Mouse (Mus musculus): Measurements from ENCODE around the gene Kcnip3. TPM values are rescaled to one million over a fixed set of nuclear protein-coding genes. Genes with fewer than 3 reads are reported as not detected.

Kcnip3 gene
- total and polyA plus RNA-seq, 3 experiments: 0.22 TPM; not detected in 2

DNA sequence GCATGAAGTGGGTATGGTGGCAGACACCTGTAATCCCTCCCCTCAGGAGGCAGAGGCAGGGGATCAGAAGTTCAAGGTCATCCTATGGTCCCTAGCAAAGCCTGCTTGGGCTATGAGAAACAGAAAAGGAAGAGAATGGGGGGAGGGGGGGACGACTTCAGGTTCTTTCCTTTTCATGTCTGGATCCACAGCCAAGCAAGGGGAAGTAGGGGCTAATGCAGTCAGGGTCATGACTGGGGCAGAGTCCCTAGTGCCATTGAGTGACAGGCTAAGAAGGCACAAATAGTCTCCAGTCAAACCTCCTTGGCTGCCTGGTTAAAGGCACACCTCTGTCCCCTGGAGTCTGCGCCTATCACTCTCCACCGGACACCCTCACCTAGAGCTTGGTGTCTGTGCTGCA is 3.1 kb downstream of the Kcnip3 start:
- H3K36me3 ChIP-seq (ENCODE audit: control insufficient read depth in 1 of 2, insufficient read depth in 2 of 2, low read length in 2 of 2): no peaks in the 10 kb centered on the region
- H3K4me1 ChIP-seq (ENCODE audit: control insufficient read depth in 1 of 2, insufficient read depth in 2 of 2, low read length in 2 of 2): no peaks in the 10 kb centered on the region
- TF ChIP-seq ZKSCAN1 (IDR thresholded peaks at IDR 0.05; ENCODE audit: low read depth, low read length): no peak
- TF ChIP-seq NELFE (IDR thresholded peaks at IDR 0.05; ENCODE audit: low read depth, low read length): no peak
- TF ChIP-seq MEF2A (IDR thresholded peaks at IDR 0.05; ENCODE audit: extremely low read depth, insufficient replicate concordance, low read depth, low read length, poor library complexity, severe bottlenecking): no peak
- TF ChIP-seq SMC3 (IDR thresholded peaks at IDR 0.05; ENCODE audit: low read depth, low read length): no peak
- no peak for TF ChIP-seq MYC (IDR thresholded peaks at IDR 0.05; ENCODE audit: low read depth, low read length)
- no peak for TF ChIP-seq BHLHE40 (IDR thresholded peaks at IDR 0.05; ENCODE audit: borderline replicate concordance, low read depth, low read length)
- no peak for TF ChIP-seq USF2 (IDR thresholded peaks at IDR 0.05; ENCODE audit: borderline replicate concordance in 1 of 2, insufficient read depth in 1 of 2, low read depth in 1 of 2, low read length in 2 of 2)
- H3K9me3 ChIP-seq (replicated peaks; ENCODE audit: insufficient read depth, low read length): no peaks in the 10 kb centered on the region
- peaks cover 7 to 13% of the 10 kb centered on the region in 2 experiments for H3K27me3 ChIP-seq (ENCODE audit: control insufficient read depth in 1 of 2, insufficient read depth in 2 of 2, low read length in 2 of 2)
- H3K9ac ChIP-seq (ENCODE audit: control insufficient read depth, low read depth, low read length, poor library complexity, severe bottlenecking): no peak overlapping the region
- H3K4me3 ChIP-seq (ENCODE audit: control insufficient read depth in 1 of 2, insufficient read depth in 1 of 2, low read depth in 2 of 2, low read length in 2 of 2): no peak overlapping the region
- no peak overlapping the region for H3K27ac ChIP-seq (ENCODE audit: control insufficient read depth, low read depth, low read length)
- no peaks in the 10 kb centered on the region for H3K79me2 ChIP-seq (ENCODE audit: control insufficient read depth, insufficient read depth, low read length, poor library complexity)
- DNase-seq (ENCODE audit: low read depth, low spot score): no peak

- peaks cover 7 to 13% of the 10 kb centered on the region in 2 experiments for H3K27me3 ChIP-seq (ENCODE audit: control insufficient read depth in 1 of 2, insufficient read depth in 2 of 2, low read length in 2 of 2)
- TF ChIP-seq TBP (IDR thresholded peaks at IDR 0.05; ENCODE audit: low read depth, low read length) (no peak), USF2 (IDR thresholded peaks at IDR 0.05; ENCODE audit: borderline replicate concordance in 1 of 2, insufficient read depth in 1 of 2, low read depth in 1 of 2, low read length in 2 of 2) (no peak), ETS1 (IDR thresholded peaks at IDR 0.05; ENCODE audit: low read depth, low read length) (no peak), JUND (IDR thresholded peaks at IDR 0.05; ENCODE audit: low read depth, low read length) (no peak), SMC3 (IDR thresholded peaks at IDR 0.05; ENCODE audit: low read depth, low read length) (no peak), ZMIZ1 (IDR thresholded peaks at IDR 0.05; ENCODE audit: low read depth, low read length) (no peak), NELFE (IDR thresholded peaks at IDR 0.05; ENCODE audit: low read depth, low read length) (no peak), ZNF384 (IDR thresholded peaks at IDR 0.05; ENCODE audit: low read depth, low read length) (no peak), NRF1 (IDR thresholded peaks at IDR 0.05; ENCODE audit: insufficient read depth, low read depth, low read length, poor library complexity, severe bottlenecking) (no peak), MXI1 (IDR thresholded peaks at IDR 0.05; ENCODE audit: low read depth, low read length) (no peak), RCOR1 (IDR thresholded peaks at IDR 0.05; ENCODE audit: low read depth, low read length) (no peak), CTCF (IDR thresholded peaks at IDR 0.05 in 2 of 3, conservative IDR thresholded peaks at IDR 0.05 in 1 of 3; ENCODE audit: control insufficient read depth in 1 of 3, insufficient read depth in 1 of 3, low read depth in 2 of 3, low read length in 3 of 3, poor library complexity in 1 of 3, severe bottlenecking in 1 of 3) (no peak), UBTF (IDR thresholded peaks at IDR 0.05; ENCODE audit: borderline replicate concordance, insufficient read depth, low read depth, low read length) (no peak), MAX (IDR thresholded peaks at IDR 0.05; ENCODE audit: low read length) (no peak), GABPA (IDR thresholded peaks at IDR 0.05; ENCODE audit: low read depth, low read length) (no peak), CHD1 (IDR thresholded peaks at IDR 0.05; ENCODE audit: low read depth, low read length) (no peak), TAL1 (IDR thresholded peaks at IDR 0.05; ENCODE audit: low read length) (no peak), ZKSCAN1 (IDR thresholded peaks at IDR 0.05; ENCODE audit: low read depth, low read length) (no peak), POLR2AphosphoS2 (IDR thresholded peaks at IDR 0.05; ENCODE audit: low read length) (no peak)
Observed at GRCm38 (mm10) chr2:127518273-127518672, 3.6 kb downstream of the Kcnip3 start.

More at GRCm38 (mm10) chr2:127518273-127518672, 3.6 kb downstream of the Kcnip3 start:
- no peaks in the 10 kb centered on the region for H3K4me1 ChIP-seq (ENCODE audit: control insufficient read depth in 1 of 2, insufficient read depth in 2 of 2, low read length in 2 of 2)
- no peak overlapping the region for H3K4me3 ChIP-seq (ENCODE audit: control insufficient read depth in 1 of 2, insufficient read depth in 1 of 2, low read depth in 2 of 2, low read length in 2 of 2)
- H3K79me2 ChIP-seq (ENCODE audit: control insufficient read depth, insufficient read depth, low read length, poor library complexity): no peaks in the 10 kb centered on the region
- no peaks in the 10 kb centered on the region for H3K9me3 ChIP-seq (replicated peaks; ENCODE audit: insufficient read depth, low read length)
- no peak for DNase-seq (ENCODE audit: low read depth, low spot score)
- H3K9ac ChIP-seq (ENCODE audit: control insufficient read depth, low read depth, low read length, poor library complexity, severe bottlenecking): no peak overlapping the region
- no peaks in the 10 kb centered on the region for H3K36me3 ChIP-seq (ENCODE audit: control insufficient read depth in 1 of 2, insufficient read depth in 2 of 2, low read length in 2 of 2)
- no peak overlapping the region for H3K27ac ChIP-seq (ENCODE audit: control insufficient read depth, low read depth, low read length)

Data from MEL (cell line).